8 mouse cellular contexts compared by ENCODE assay signal in the genomic region with DNA sequence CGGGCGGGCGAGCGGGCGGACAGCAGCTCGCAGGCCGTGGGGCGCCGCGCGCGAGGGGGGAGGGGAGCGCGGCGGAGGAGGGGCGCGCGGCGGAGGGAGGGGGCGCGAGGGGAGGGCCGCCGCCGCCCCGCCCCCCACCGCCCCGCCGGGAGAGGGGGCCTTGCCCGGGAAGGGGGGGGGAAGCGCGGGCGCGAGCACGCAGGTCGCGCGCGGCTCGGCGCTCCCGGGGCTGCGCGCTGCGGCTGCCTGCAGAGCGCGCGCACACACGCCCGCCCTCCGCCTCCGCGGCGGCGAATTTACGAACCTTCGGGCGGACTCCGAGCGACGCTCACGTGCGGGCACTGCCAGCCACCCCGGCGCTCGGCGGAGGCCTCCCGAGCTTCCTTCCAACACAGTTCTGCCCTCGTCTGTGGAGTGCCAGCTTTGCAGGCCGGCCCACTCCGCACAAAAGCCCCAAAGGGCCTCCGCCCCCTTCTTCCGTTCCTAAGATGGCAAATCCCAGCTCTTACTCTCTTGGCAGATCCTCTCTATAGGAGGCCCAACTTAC. TPM values are rescaled to one million over a fixed set of nuclear protein-coding genes. Genes with fewer than 3 reads are reported as not detected.
DNase-seq lines count a peak whose midpoint lies in the region; ATAC-seq lines count a peak whose summit lies in the region.

No protein-coding gene starts in this region.

- DNase-seq in Muller cell, postnatal 12 days (ENCODE audit: inconsistent ontology term), result peak; percentile 89
- peak; percentile 73 for DNase-seq in cerebellum, adult 9-10 months
- peak; percentile 45 to 77 for DNase-seq in frontal cortex, adult 2 months (ENCODE audit: extremely low spot score in 1 of 2, low spot score in 1 of 2)
- DNase-seq in hindbrain, embryonic 11.5 days (ENCODE audit: low spot score), result peak; percentile 80
- DNase-seq in layer of hippocampus, postnatal 14 days (ENCODE audit: low spot score in 2 of 2), result peak; percentile 56 to 68
- peak; percentile 81 for DNase-seq in lung, postnatal 10 days
- peak; percentile 80 for DNase-seq in ovary, postnatal 36 days (ENCODE audit: low spot score)
- peak; percentile 82 for DNase-seq in thymus, postnatal 14 days

- peaks cover 11% of the 10 kb centered on the region for H3K36me3 ChIP-seq in hindbrain, embryonic 11.5 days (ENCODE audit: control insufficient read depth, insufficient read depth, low read length)

- H3K4me1 ChIP-seq in hindbrain, embryonic 11.5 days (replicated peaks; ENCODE audit: control insufficient read depth, insufficient read depth, low read length), result peaks cover 8% of the 10 kb centered on the region

- H3K4me2 ChIP-seq in hindbrain, embryonic 11.5 days (replicated peaks; ENCODE audit: low read depth, low read length), result peak overlapping the region; percentile 61

- H3K27ac ChIP-seq in hindbrain, embryonic 11.5 days (ENCODE audit: low read depth, low read length), result peak overlapping the region; percentile 99

- H3K27me3 ChIP-seq in hindbrain, embryonic 11.5 days (ENCODE audit: control insufficient read depth, insufficient read depth, low read length), result no peaks in the 10 kb centered on the region

- under 1% methylated on average over 27 of the region's 72 CpGs for WGBS in hindbrain, embryonic 11.5 days

- peak overlapping the region; percentile 74 for H3K4me3 ChIP-seq in hindbrain, embryonic 11.5 days (ENCODE audit: low read depth, low read length)

- no peaks in the 10 kb centered on the region for H3K9me3 ChIP-seq in hindbrain, embryonic 11.5 days (ENCODE audit: control insufficient read depth, low read length)

- peak; percentile 50; the same call in 1 of the 2 replicates for ATAC-seq in hindbrain, embryonic 11.5 days (ENCODE audit: low FRiP score)

- peak overlapping the region; percentile 92 for H3K9ac ChIP-seq in hindbrain, embryonic 11.5 days (ENCODE audit: low read depth, low read length)

RNA-seq across cellular contexts. Expression of gene Csad, which starts 0.6 kb away (rescaled TPM):
- 32.9 and 42.0 TPM in 2 replicates for polyA plus RNA-seq in frontal cortex, adult 2 months (2012; rRNA removed)
- 23.5 and 27.9 TPM in 2 replicates for polyA plus RNA-seq in hindbrain, embryonic 11.5 days (2014; fragmentation: Nextera tagmentation; extraction: Ambion mirVana)
- 10 to 100 TPM; 40.5 to 42.4 TPM for total RNA-seq in layer of hippocampus, postnatal 14 days (2021)

RNA-seq across cellular contexts. Expression of gene Zfp740, which starts 0.9 kb away (rescaled TPM):
- 52.4 and 62.1 TPM in 2 replicates for polyA plus RNA-seq in frontal cortex, adult 2 months (2012; rRNA removed)
- 49.7 and 63.8 TPM in 2 replicates for polyA plus RNA-seq in hindbrain, embryonic 11.5 days (2014; fragmentation: Nextera tagmentation; extraction: Ambion mirVana)
- 10 to 100 TPM; 69.8 to 76.3 TPM for total RNA-seq in layer of hippocampus, postnatal 14 days (2021)

RNA-seq across cellular contexts. Expression of gene Itgb7, which starts 27.8 kb away (rescaled TPM):
- polyA plus RNA-seq in frontal cortex, adult 2 months (2012; rRNA removed), result 0.74 and 0.84 TPM in 2 replicates
- polyA plus RNA-seq in hindbrain, embryonic 11.5 days (2014; fragmentation: Nextera tagmentation; extraction: Ambion mirVana), result 1.0 and 1.1 TPM in 2 replicates
- total RNA-seq in layer of hippocampus, postnatal 14 days (2021), result 1 to 10 TPM; 2.1 to 4.2 TPM

RNA-seq across cellular contexts. Expression of gene Rarg, which starts 53.4 kb away (rescaled TPM):
- 10.5 and 11.2 TPM in 2 replicates for polyA plus RNA-seq in frontal cortex, adult 2 months (2012; rRNA removed)
- 20.3 and 21.7 TPM in 2 replicates for polyA plus RNA-seq in hindbrain, embryonic 11.5 days (2014; fragmentation: Nextera tagmentation; extraction: Ambion mirVana)
- total RNA-seq in layer of hippocampus, postnatal 14 days (2021), result 10 to 100 TPM in 1 of 2 experiments, 1 to 10 TPM in 1; 8.8 to 11.2 TPM

RNA-seq across cellular contexts. Expression of gene Soat2, which starts 53.6 kb away (rescaled TPM):
- 0.16 and 0.25 TPM in 2 replicates for polyA plus RNA-seq in frontal cortex, adult 2 months (2012; rRNA removed)
- 0.13 and 0.17 TPM in 2 replicates for polyA plus RNA-seq in hindbrain, embryonic 11.5 days (2014; fragmentation: Nextera tagmentation; extraction: Ambion mirVana)
- not detected for total RNA-seq in layer of hippocampus, postnatal 14 days (2021)

Comparison
In these comparisons a context has a peak if more than half of its experiments do, and no peak if none do; other contexts are left out.
1. Peak in every context shown above with its lines: DNase-seq, ATAC-seq, H3K4me3 ChIP-seq and H3K27ac ChIP-seq.